Mouse (Mus musculus) stomach, embryonic 16.5 days (tissue): Measurements from ENCODE around the gene Nfasc. TPM values are rescaled to one million over a fixed set of nuclear protein-coding genes. Genes with fewer than 3 reads are reported as not detected.

ENCODE experiments used
- ATAC-seq: fragments of 200-750 bp; cut with Nextera tagmentation; 2 replicates; pipeline ENCODE4 v1.8.0; 2017; ENCODE audit warnings: moderate number of reproducible peaks, moderate TSS enrichment; ENCODE audit not compliant: insufficient read depth, low FRiP score
- H3K27ac ChIP-seq: fragments of 300-500 bp; sonication (generic); 2 replicates; pipeline ENCODE4 v1.5.1; 2014; ENCODE audit warnings: low read length
- H3K27me3 ChIP-seq: fragments of 300-500 bp; sonication (generic); 2 replicates; pipeline ENCODE4 v1.6.1; 2014; ENCODE audit warnings: low read length, control low read depth, mixed read lengths; ENCODE audit not compliant: control insufficient read depth, insufficient read depth
- H3K36me3 ChIP-seq: fragments of 300-500 bp; sonication (generic); 2 replicates; pipeline ENCODE4 v1.6.1; 2014; ENCODE audit warnings: low read length; ENCODE audit not compliant: control insufficient read depth, insufficient read depth
- H3K4me1 ChIP-seq: fragments of 300-500 bp; sonication (generic); 2 replicates; pipeline ENCODE4 v1.6.1; 2014; ENCODE audit warnings: low read length, control low read depth, mixed read lengths; ENCODE audit not compliant: control insufficient read depth, insufficient read depth
- H3K4me2 ChIP-seq: fragments of 300-500 bp; sonication (generic); 2 replicates; pipeline ENCODE4 v1.6.1; 2014; ENCODE audit warnings: low read depth, low read length, mixed read lengths
- H3K4me3 ChIP-seq: fragments of 300-500 bp; sonication (generic); replicated peaks from 2 replicates; pipeline ENCODE4 v1.5.1; 2014; ENCODE audit warnings: mild to moderate bottlenecking, low read length
- H3K9ac ChIP-seq: fragments of 300-500 bp; sonication (generic); 2 replicates; pipeline ENCODE4 v1.6.1; 2014; ENCODE audit warnings: low read length
- H3K9me3 ChIP-seq: fragments of 300-500 bp; sonication (generic); replicated peaks from 2 replicates; pipeline ENCODE4 v1.6.1; 2016; ENCODE audit warnings: low read length, control low read depth; ENCODE audit not compliant: control insufficient read depth
- WGBS: fragments of 180-500 bp; shearing (Covaris S2); extraction: QIAGEN DNeasy Blood & Tissue Kit; methylation state at CpG from one replicate; pipeline ENCODE4 v1.1.7; 2014; 5-methylcytosine and 5-hydroxymethylcytosine counted together
- polyA plus RNA-seq: library from polyadenylated mRNA; unstranded; fragments of >200 nt; fragmentation: Nextera tagmentation; extraction: Ambion mirVana; gene quantifications from 2 replicates; pipeline ENCODE4 v1.2.1, GENCODE M21; 2015

Nfasc gene
- polyA plus RNA-seq, 1 experiment from 2014 or later: 2.3 TPM

GRCm38 (mm10) chr1:132570068-132570780, 171.4 kb downstream of the Nfasc start:
- Histone ChIP-seq H3K4me1 (no peaks in the 10 kb centered on the region), H3K4me3 (no peak overlapping the region), H3K9me3 (no peaks in the 10 kb centered on the region), H3K27ac (no peak overlapping the region), H3K27me3 (no peaks in the 10 kb centered on the region), H3K9ac (no peak overlapping the region), H3K4me2 (no peak overlapping the region), H3K36me3 (no peaks in the 10 kb centered on the region)
- 91% methylated on average over 15 of the region's 15 CpGs for WGBS
- no peak for ATAC-seq

GRCm38 (mm10) chr1:132569516-132569915, 172.1 kb downstream of the Nfasc start:
- 77% methylated on average over 9 of the region's 9 CpGs for WGBS
- no peaks in the 10 kb centered on the region for H3K36me3 ChIP-seq
- no peaks in the 10 kb centered on the region for H3K4me1 ChIP-seq
- H3K4me3 ChIP-seq: no peak overlapping the region
- H3K9ac ChIP-seq: no peak overlapping the region
- no peaks in the 10 kb centered on the region for H3K27me3 ChIP-seq
- H3K4me2 ChIP-seq: no peak overlapping the region
- H3K9me3 ChIP-seq: no peaks in the 10 kb centered on the region
- no peak for ATAC-seq
- H3K27ac ChIP-seq: no peak overlapping the region

- 77% methylated on average over 11 of the region's 11 CpGs for WGBS
- no peak overlapping the region for H3K9ac ChIP-seq
Measured at GRCm38 (mm10) chr1:132567336-132568125, 174.1 kb downstream of the Nfasc start.

GRCm38 (mm10) chr1:132565766-132566165, 175.8 kb downstream of the Nfasc start:
- no peak for ATAC-seq
- H3K27ac ChIP-seq: no peak overlapping the region
- WGBS: 47% methylated on average over 7 of the region's 7 CpGs
- H3K27me3 ChIP-seq: no peaks in the 10 kb centered on the region; the same call in 1 of the 2 replicates
- H3K4me3 ChIP-seq: no peak overlapping the region
- no peaks in the 10 kb centered on the region for H3K9me3 ChIP-seq
- H3K36me3 ChIP-seq: no peaks in the 10 kb centered on the region
- H3K4me2 ChIP-seq: no peak overlapping the region
- H3K9ac ChIP-seq: no peak overlapping the region
- no peaks in the 10 kb centered on the region for H3K4me1 ChIP-seq

More at GRCm38 (mm10) chr1:132567336-132568125, 174.1 kb downstream of the Nfasc start:
- H3K4me1 ChIP-seq: no peaks in the 10 kb centered on the region
- ATAC-seq: no peak; the same call in 1 of the 2 replicates
- no peaks in the 10 kb centered on the region for H3K27me3 ChIP-seq
- no peak overlapping the region for H3K4me2 ChIP-seq
- H3K4me3 ChIP-seq: no peak overlapping the region
- H3K9me3 ChIP-seq: no peaks in the 10 kb centered on the region
- H3K36me3 ChIP-seq: no peaks in the 10 kb centered on the region
- no peak overlapping the region for H3K27ac ChIP-seq

- Histone ChIP-seq H3K4me1 (no peaks in the 10 kb centered on the region), H3K9me3 (no peaks in the 10 kb centered on the region), H3K4me2 (no peak overlapping the region), H3K36me3 (no peaks in the 10 kb centered on the region), H3K27ac (no peak overlapping the region), H3K9ac (no peak overlapping the region), H3K27me3 (no peaks in the 10 kb centered on the region; the same call in 1 of the 2 replicates), H3K4me3 (no peak overlapping the region)
- 32% methylated on average over 6 of the region's 6 CpGs for WGBS
- ATAC-seq: no peak
Measured at GRCm38 (mm10) chr1:132564946-132565345, 176.7 kb downstream of the Nfasc start.

- no peak overlapping the region for H3K4me3 ChIP-seq
- H3K9me3 ChIP-seq: no peaks in the 10 kb centered on the region
- H3K27me3 ChIP-seq: no peaks in the 10 kb centered on the region; the same call in 1 of the 2 replicates
- no peaks in the 10 kb centered on the region for H3K36me3 ChIP-seq
- H3K9ac ChIP-seq: no peak overlapping the region
- ATAC-seq: no peak
- H3K4me1 ChIP-seq: peaks cover 13% of the 10 kb centered on the region
- 31% methylated on average over 10 of the region's 10 CpGs for WGBS
- H3K27ac ChIP-seq: no peak overlapping the region
- no peak overlapping the region for H3K4me2 ChIP-seq
Measured at GRCm38 (mm10) chr1:132562337-132562795, 179.2 kb downstream of the Nfasc start.

- H3K27ac ChIP-seq: no peak overlapping the region
- H3K4me1 ChIP-seq: peaks cover 14% of the 10 kb centered on the region
- no peaks in the 10 kb centered on the region; the same call in 1 of the 2 replicates for H3K27me3 ChIP-seq
- no peaks in the 10 kb centered on the region for H3K36me3 ChIP-seq
- H3K9me3 ChIP-seq: no peaks in the 10 kb centered on the region
- no peak overlapping the region for H3K4me2 ChIP-seq
- ATAC-seq: no peak
- H3K9ac ChIP-seq: no peak overlapping the region
- H3K4me3 ChIP-seq: no peak overlapping the region
- 61% methylated on average over 8 of the region's 8 CpGs for WGBS
Measured at GRCm38 (mm10) chr1:132560907-132561700, 180.5 kb downstream of the Nfasc start.

- ATAC-seq: no peak
- WGBS: 38% methylated on average over 6 of the region's 6 CpGs
- Histone ChIP-seq H3K4me2 (no peak overlapping the region), H3K27me3 (no peaks in the 10 kb centered on the region; the same call in 1 of the 2 replicates), H3K36me3 (no peaks in the 10 kb centered on the region), H3K27ac (no peak overlapping the region), H3K4me1 (peaks cover 14% of the 10 kb centered on the region), H3K9me3 (no peaks in the 10 kb centered on the region), H3K9ac (no peak overlapping the region), H3K4me3 (no peak overlapping the region)
Measured at GRCm38 (mm10) chr1:132559045-132559444, 182.6 kb downstream of the Nfasc start.
